Mouse (Mus musculus) spleen, adult 2 months (tissue): ENCODE measurements around the gene Spag9.

Source experiments
- CTCF ChIP-seq: fragments of 200-500 bp; IDR thresholded peaks from 2 replicates; pipeline ENCODE4 v1.5.1; 2011; ENCODE audit warnings: mild to moderate bottlenecking, inconsistent platforms; ENCODE audit not compliant: insufficient read depth, insufficient read length, insufficient replicate concordance; ENCODE audit errors: extremely low read depth
- POLR2A ChIP-seq: fragments of 200-500 bp; IDR thresholded peaks from 2 replicates; pipeline ENCODE4 v1.6.1; 2011; ENCODE audit warnings: low read depth, low read length, inconsistent platforms

GRCm38 (mm10) chr11:93995720-93996305, at the start of gene Spag9:
- TF ChIP-seq CTCF (no peak), POLR2A (peak; percentile 90)
